Mouse (Mus musculus): Measurements from ENCODE around the gene Anapc11. TPM values are rescaled to one million over a fixed set of nuclear protein-coding genes. Genes with fewer than 3 reads are reported as not detected.

Anapc11 gene
- polyA plus RNA-seq, 1 experiment from 2014 or later, result 174 TPM

DNA sequence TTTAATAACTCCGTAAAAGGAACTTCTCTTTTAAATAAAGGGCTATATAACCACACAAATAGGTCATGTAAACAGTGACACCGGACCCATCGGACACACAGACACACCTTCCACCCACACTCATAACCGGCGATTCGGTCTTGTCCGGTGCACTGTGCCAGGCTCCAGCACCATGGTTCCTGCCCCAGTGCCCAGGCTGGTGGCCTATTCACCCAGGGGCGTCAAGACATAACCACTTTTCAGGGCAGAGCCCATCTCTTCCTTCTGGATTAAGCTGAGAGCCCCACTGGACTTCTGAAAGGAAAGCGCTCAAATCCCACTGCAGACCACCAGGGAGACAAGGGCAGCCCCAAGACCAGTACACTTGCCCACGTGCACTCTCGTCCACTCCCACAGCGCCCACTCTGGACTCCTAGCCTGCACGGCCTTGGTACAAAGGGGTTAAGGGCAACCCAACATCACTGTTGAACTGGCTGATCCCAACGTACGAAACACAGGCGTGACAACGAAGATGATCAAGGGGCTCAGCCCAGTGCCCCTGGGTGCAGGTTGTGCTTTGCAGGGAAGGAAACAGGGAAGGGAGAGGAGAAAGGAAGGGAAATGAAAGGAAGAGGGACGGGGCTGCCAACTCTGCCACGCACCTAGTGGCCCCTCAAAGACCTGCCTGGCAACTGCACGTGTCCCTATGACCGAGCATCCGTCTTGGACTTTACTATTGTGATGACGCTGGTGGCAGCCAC lies 30.6 kb downstream of the Anapc11 start:
- ATAC-seq (ENCODE audit: insufficient number of reproducible peaks, low FRiP score), result no peak
- Histone ChIP-seq H3K9me3 (replicated peaks) (no peaks in the 10 kb centered on the region), H3K27me3 (replicated peaks) (no peaks in the 10 kb centered on the region), H3K4me3 (peak overlapping the region; percentile 86; the same call in 1 of the 2 replicates), H3K4me2 (peak overlapping the region; percentile 86), H3K9ac (no peak overlapping the region; the same call in 1 of the 2 replicates), H3K4me1 (replicated peaks) (peaks cover 58% of the 10 kb centered on the region), H3K36me3 (peaks cover 24% of the 10 kb centered on the region), H3K27ac (ENCODE audit: poor library complexity, severe bottlenecking) (no peak overlapping the region)
- 94% methylated on average over 23 of the region's 23 CpGs for WGBS

DNA sequence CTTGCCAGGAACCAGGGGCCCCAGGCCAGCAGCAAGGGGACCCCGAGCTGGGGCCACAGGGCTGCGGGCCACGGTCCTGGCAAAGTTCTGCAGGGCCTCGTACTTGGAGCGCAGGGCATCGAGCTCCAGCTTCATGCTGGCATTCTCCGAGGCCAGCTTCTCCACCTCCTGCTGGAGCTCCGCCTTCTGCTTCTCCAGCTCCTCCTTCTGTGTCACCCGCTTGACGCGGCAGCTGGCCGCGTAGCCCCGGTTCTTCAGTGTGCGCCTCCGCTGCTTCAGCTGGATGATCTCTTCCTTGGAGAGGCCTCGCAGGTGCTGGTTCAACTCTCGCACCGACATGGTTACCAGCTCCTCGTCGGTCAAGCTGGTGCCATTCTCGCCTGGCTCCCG lies 31.1 kb downstream of the Anapc11 start:
- Histone ChIP-seq H3K4me1 (replicated peaks) (peaks cover 58% of the 10 kb centered on the region), H3K9me3 (replicated peaks) (no peaks in the 10 kb centered on the region), H3K4me2 (peak overlapping the region; percentile 86), H3K4me3 (peak overlapping the region; percentile 86), H3K27ac (ENCODE audit: poor library complexity, severe bottlenecking) (peak overlapping the region; percentile 91), H3K9ac (peak overlapping the region; percentile 85; the same call in 1 of the 2 replicates), H3K27me3 (replicated peaks) (no peaks in the 10 kb centered on the region), H3K36me3 (peaks cover 24% of the 10 kb centered on the region)
- no peak for ATAC-seq (ENCODE audit: insufficient number of reproducible peaks, low FRiP score)
- 79% methylated on average over 23 of the region's 23 CpGs for WGBS

DNA sequence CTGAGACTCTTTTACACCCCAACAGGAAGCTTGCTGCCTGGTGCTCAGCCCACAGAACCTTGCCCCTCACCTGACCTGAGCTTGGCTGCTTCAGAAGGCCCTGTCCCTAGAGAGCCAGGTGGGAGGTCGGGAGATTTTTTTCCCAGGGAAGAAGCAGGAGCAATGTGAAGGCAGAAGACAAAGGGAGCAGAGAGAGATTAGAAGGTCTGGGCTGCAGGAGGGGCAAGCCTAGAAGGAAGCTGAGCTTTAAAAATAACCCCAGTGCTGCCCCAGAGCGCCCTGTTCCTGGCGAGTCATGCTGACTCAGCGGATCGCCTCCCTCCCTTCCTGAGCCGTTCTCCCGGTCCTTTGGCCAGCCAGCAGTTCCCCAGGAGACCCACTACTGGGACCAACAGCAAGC lies 31.7 kb downstream of the Anapc11 start:
- peaks cover 59% of the 10 kb centered on the region for H3K4me1 ChIP-seq (replicated peaks)
- H3K9ac ChIP-seq, result peak overlapping the region; percentile 85
- 10% methylated on average over 7 of the region's 7 CpGs for WGBS
- peak; percentile 63 for ATAC-seq (ENCODE audit: insufficient number of reproducible peaks, low FRiP score)
- no peaks in the 10 kb centered on the region for H3K27me3 ChIP-seq (replicated peaks)
- peak overlapping the region; percentile 86 for H3K4me3 ChIP-seq
- no peaks in the 10 kb centered on the region for H3K9me3 ChIP-seq (replicated peaks)
- H3K27ac ChIP-seq (ENCODE audit: poor library complexity, severe bottlenecking), result peak overlapping the region; percentile 91
- H3K4me2 ChIP-seq, result peak overlapping the region; percentile 86
- H3K36me3 ChIP-seq, result peaks cover 24% of the 10 kb centered on the region

DNA sequence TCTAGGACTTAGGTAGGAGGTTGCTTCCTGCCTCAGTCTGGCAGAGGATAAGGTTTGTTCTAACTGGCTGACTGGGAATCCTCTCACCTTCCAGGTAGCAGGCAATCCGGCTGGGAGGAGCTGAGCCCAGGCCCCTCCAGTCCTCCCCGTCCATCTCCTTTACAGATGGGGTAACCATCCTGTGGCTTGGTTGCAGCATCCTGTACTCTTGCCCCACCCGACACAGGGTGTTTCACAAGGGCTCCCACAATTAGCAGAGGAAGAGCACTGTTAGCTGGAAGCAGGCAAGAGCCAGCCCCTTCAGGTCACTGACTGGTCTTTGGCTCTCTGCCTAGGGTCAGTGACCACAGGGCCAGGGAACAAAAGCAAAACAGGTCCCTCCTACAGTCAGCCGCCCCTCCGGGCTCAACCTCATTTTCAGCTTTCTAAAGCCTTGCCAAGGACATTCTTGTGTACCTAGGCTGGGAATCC lies 32.2 kb downstream of the Anapc11 start:
- H3K9ac ChIP-seq, result peak overlapping the region; percentile 85
- WGBS, result 46% methylated on average over 5 of the region's 5 CpGs
- H3K36me3 ChIP-seq, result peaks cover 24% of the 10 kb centered on the region
- no peaks in the 10 kb centered on the region for H3K27me3 ChIP-seq (replicated peaks)
- peak overlapping the region; percentile 86 for H3K4me2 ChIP-seq
- H3K4me1 ChIP-seq (replicated peaks), result peaks cover 55% of the 10 kb centered on the region
- peak overlapping the region; percentile 86 for H3K4me3 ChIP-seq
- peak overlapping the region; percentile 91 for H3K27ac ChIP-seq (ENCODE audit: poor library complexity, severe bottlenecking)
- H3K9me3 ChIP-seq (replicated peaks), result no peaks in the 10 kb centered on the region
- no peak for ATAC-seq (ENCODE audit: insufficient number of reproducible peaks, low FRiP score)

DNA sequence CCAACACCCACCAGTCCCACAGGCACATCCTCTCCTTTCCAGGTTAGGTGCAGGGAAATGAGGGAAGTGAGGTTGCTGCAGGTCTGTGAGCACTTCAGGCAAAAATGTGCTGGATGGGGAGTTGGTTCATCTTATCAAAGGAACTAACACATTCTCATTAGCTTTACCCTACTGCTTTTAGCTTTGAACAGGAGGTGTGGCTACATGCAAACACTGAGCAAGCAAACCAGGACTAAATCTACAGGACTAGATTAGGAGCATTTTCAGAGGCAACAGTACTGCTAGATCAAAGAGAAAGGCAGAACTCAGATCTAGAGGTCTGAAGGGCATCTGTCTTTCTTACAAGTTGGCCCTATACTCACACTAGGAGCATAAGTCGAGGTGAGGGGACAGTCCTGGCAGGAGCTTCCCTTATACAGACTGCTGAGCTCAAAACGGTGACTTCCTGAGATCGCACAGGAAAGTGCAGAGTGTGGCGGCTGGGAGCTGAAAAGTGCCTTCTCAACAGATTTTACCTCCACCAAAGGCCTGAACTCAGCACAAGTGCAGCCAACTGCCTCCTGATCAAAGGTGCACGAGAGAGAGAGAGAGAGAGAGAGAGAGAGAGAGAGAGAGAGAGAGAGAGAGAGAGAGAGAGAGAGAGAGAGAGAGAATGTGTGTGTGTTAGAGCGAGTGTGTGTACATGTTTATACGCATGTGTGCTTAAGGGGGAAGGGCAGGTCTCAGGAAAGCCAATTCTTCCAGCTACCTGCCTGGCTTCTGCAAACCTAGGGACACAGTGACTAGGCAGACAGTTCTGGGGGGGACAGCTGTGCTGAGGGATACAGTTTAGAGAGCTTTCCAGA lies 32.9 kb downstream of the Anapc11 start:
- no peak for ATAC-seq (ENCODE audit: insufficient number of reproducible peaks, low FRiP score)
- H3K27me3 ChIP-seq (replicated peaks), result no peaks in the 10 kb centered on the region
- H3K4me3 ChIP-seq, result peak overlapping the region; percentile 86
- peaks cover 48% of the 10 kb centered on the region for H3K4me1 ChIP-seq (replicated peaks)
- H3K9me3 ChIP-seq (replicated peaks), result no peaks in the 10 kb centered on the region
- H3K9ac ChIP-seq, result peak overlapping the region; percentile 85
- H3K27ac ChIP-seq (ENCODE audit: poor library complexity, severe bottlenecking), result peak overlapping the region; percentile 91
- H3K36me3 ChIP-seq, result peaks cover 24% of the 10 kb centered on the region
- peak overlapping the region; percentile 86 for H3K4me2 ChIP-seq
- WGBS, result 27% methylated on average over 7 of the region's 7 CpGs

DNA sequence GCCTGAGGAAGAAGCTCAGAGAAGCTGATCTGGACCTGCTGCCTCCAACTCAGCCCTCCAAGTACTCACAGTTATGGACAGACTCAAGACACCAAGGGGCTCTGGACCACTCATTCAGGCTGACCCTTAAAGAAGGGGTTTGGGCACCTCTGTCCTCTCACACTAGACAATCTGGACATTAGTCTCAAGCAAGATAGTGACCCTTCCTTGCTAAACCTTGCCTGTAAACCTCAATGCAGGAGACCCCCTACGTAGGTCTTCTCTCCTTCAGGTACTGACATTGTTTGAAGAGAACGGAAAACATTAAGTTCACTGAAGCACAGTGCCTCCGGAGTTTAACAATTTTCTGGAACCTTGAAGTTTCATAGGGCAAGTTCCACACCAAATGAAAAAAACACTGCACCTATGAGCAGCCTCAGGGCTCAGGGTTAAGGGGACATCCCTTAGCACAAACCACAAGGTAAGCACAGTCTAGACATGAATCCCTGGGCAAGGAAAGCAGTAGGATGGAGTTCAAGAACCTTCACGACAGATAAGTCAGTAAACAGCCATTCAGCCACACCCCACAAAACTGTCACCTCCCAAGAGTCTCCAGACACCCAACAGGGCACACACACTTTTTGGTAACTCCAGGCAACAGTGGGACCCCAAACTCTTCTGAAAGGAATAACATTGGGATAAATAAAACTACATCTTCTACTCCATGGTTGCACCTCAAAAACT lies 33.7 kb downstream of the Anapc11 start:
- WGBS, result 51% methylated on average over 4 of the region's 4 CpGs
- no peak for ATAC-seq (ENCODE audit: insufficient number of reproducible peaks, low FRiP score)
- Histone ChIP-seq H3K27me3 (replicated peaks) (no peaks in the 10 kb centered on the region), H3K4me2 (peak overlapping the region; percentile 86), H3K9me3 (replicated peaks) (no peaks in the 10 kb centered on the region), H3K4me3 (peak overlapping the region; percentile 86), H3K4me1 (replicated peaks) (peaks cover 44% of the 10 kb centered on the region), H3K9ac (peak overlapping the region; percentile 85), H3K36me3 (peaks cover 19% of the 10 kb centered on the region), H3K27ac (ENCODE audit: poor library complexity, severe bottlenecking) (peak overlapping the region; percentile 91)

DNA sequence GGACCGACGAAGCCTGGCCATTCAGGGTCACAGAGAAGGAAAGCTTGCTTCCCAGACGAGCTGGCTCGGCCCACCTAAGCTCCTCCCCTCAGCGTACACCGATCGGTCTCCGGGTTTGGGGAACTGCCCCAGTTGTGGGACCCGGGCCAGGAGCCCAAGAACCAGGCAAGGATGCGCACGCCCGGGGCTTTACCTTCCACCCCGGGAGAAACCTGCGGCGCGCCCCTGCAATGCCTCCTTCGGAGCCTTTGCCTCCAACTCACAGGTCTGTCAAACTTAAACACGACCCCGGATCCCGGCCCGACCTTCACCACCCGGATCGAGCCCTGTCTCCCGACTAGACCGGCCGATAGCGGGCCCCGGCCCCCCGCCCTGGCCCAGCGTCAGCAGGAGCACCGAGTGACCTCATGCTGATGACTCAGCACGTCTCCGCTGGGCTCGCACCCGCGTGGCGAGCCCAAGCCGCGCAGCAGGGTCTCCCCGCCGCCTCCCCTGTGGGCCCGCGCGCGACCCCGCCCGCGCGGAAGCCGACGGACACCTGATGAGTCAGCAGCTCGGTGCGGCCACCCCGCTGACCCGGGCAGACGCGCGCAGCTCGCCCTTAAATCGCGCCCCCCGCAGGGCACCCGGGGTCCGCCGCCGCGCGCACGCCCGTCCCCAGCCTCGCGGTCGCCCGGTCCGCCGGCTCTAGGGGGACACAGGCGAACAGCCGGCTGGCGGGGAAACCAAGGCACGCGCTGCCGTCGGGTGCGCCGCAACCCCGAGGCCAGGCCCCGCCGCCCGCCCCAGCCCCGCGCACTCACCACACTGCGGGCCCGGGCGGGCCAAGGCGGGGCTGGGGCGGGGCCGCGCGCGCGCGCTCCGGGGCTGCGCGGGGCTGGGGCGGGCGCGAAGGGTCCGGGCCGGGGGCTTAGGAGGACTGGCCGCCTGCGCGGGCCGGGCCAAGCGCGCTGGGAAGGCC lies 34.6 kb downstream of the Anapc11 start:
- H3K9ac ChIP-seq, result peak overlapping the region; percentile 85
- peaks cover 9% of the 10 kb centered on the region for H3K36me3 ChIP-seq
- ATAC-seq (ENCODE audit: insufficient number of reproducible peaks, low FRiP score), result peak; percentile 81
- H3K4me2 ChIP-seq, result peak overlapping the region; percentile 86
- H3K4me3 ChIP-seq, result peak overlapping the region; percentile 86
- no peaks in the 10 kb centered on the region for H3K9me3 ChIP-seq (replicated peaks)
- WGBS, result under 1% methylated on average over 116 of the region's 116 CpGs
- H3K27me3 ChIP-seq (replicated peaks), result no peaks in the 10 kb centered on the region
- peak overlapping the region; percentile 91 for H3K27ac ChIP-seq (ENCODE audit: poor library complexity, severe bottlenecking)
- H3K4me1 ChIP-seq (replicated peaks), result peaks cover 42% of the 10 kb centered on the region

DNA sequence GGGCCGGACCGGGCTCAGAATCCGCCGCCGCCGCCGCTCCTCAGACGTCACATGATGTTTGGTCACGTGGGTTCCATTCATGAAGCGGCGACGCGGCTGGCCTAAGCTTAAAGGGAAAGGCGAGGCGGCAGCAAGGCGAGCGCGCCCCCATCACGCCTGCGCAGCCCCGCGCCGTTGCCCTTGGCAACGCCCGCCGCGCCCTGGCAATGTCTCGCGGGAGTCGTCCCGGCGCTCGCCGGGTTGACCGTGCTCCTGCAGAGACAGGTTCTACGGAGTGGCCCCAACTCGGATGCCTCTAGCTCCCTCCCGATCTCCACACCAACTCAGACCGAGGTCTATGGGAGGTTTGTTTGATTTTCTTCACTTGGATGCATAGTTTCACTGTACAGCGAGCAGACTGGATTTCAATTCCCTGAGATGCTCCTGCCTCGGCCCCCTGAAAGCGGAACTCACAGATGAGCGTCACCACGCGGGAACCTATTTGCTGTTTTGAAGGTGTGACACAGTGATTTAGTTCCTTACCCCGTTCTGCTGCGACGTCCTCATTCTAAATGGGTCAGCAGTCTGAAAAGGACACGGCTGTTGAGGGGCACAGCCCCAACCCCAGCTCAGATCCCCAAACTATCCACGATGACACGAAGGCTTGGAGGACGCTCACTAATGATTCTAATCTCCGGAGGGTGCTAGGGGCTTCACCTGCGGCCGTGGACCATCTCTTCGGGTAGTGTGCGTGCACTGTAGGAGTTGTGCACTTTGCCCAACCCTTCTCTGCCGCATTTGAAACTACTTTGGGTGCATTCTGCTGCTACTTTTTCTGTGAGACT lies 35.5 kb downstream of the Anapc11 start, which contains the start of gene Mafg:
Gene Mafg (minus strand): TSS at position 81 of the 824 bp plus-strand sequence.
- H3K4me1 ChIP-seq (replicated peaks), result peaks cover 42% of the 10 kb centered on the region
- peak within 1 kb of the TSS; percentile 86 for H3K4me2 ChIP-seq
- ATAC-seq (ENCODE audit: insufficient number of reproducible peaks, low FRiP score), result peak; percentile 87
- WGBS, result 10% methylated on average over 58 of the region's 58 CpGs
- peak within 1 kb of the TSS; percentile 86 for H3K4me3 ChIP-seq
- no peaks in the 10 kb centered on the region for H3K27me3 ChIP-seq (replicated peaks)
- no peaks in the 10 kb centered on the region for H3K9me3 ChIP-seq (replicated peaks)
- peaks cover 7% of the 10 kb centered on the region for H3K36me3 ChIP-seq
- H3K27ac ChIP-seq (ENCODE audit: poor library complexity, severe bottlenecking), result peak within 1 kb of the TSS; percentile 91
- peak within 1 kb of the TSS; percentile 85 for H3K9ac ChIP-seq

DNA sequence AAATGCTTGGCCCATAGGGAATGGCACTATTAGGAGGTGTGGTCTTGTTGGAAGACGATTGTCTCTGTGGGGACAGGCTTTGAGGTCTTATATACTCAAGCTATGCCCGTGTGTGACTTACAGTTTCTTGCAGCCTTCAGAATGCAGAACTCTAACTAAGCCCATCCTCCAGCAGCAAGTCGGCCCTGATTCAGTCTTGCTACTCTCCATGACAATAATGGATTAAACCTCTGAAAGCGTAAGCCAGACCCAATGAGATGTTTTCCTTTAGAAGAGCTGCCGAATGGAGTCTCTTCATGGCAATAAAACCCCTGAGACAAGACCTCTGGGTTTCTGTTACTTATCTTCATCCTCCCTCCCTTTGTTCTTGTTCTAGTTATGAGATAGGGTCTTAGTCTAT lies 36.6 kb downstream of the Anapc11 start:
- H3K9me3 ChIP-seq (replicated peaks), result no peaks in the 10 kb centered on the region
- no peak overlapping the region for H3K4me3 ChIP-seq
- ATAC-seq (ENCODE audit: insufficient number of reproducible peaks, low FRiP score), result no peak
- peaks cover 32% of the 10 kb centered on the region for H3K4me1 ChIP-seq (replicated peaks)
- 83% methylated on average over 5 of the region's 5 CpGs for WGBS
- H3K9ac ChIP-seq, result no peak overlapping the region
- no peaks in the 10 kb centered on the region for H3K27me3 ChIP-seq (replicated peaks)
- no peak overlapping the region for H3K27ac ChIP-seq (ENCODE audit: poor library complexity, severe bottlenecking)
- H3K36me3 ChIP-seq, result no peaks in the 10 kb centered on the region
- H3K4me2 ChIP-seq, result no peak overlapping the region

Data from heart, embryonic 12.5 days (tissue).